Mouse (Mus musculus) kidney, embryonic 16.5 days (tissue): ENCODE data around the gene Atp11c. TPM values are rescaled to one million over a fixed set of nuclear protein-coding genes. Genes with fewer than 3 reads are reported as not detected.

Experiments used
- ATAC-seq: fragments of 200-750 bp; cut with Nextera tagmentation; 2 replicates; pipeline ENCODE4 v1.8.0; 2017; ENCODE audit warnings: moderate TSS enrichment; ENCODE audit not compliant: low FRiP score, low TSS enrichment
- H3K27ac ChIP-seq: fragments of 300-500 bp; sonication (generic); 2 replicates; pipeline ENCODE4 v1.5.1; 2014; ENCODE audit warnings: low read length
- H3K27me3 ChIP-seq: fragments of 300-500 bp; sonication (generic); 2 replicates; pipeline ENCODE4 v1.6.1; 2014; ENCODE audit warnings: low read length, control low read depth, mixed read lengths; ENCODE audit not compliant: insufficient read depth
- H3K36me3 ChIP-seq: fragments of 300-500 bp; sonication (generic); 2 replicates; pipeline ENCODE4 v1.6.1; 2014; ENCODE audit warnings: low read length, control low read depth, mixed read lengths; ENCODE audit not compliant: insufficient read depth
- H3K4me1 ChIP-seq: fragments of 300-500 bp; sonication (generic); 2 replicates; pipeline ENCODE4 v1.6.1; 2014; ENCODE audit warnings: low read length, control low read depth, mixed read lengths; ENCODE audit not compliant: insufficient read depth
- H3K4me2 ChIP-seq: fragments of 300-500 bp; sonication (generic); replicated peaks from 2 replicates; pipeline ENCODE4 v1.6.1; 2014; ENCODE audit warnings: low read depth, low read length
- H3K4me3 ChIP-seq: fragments of 300-500 bp; sonication (generic); 2 replicates; pipeline ENCODE4 v1.5.1; 2014; ENCODE audit warnings: mild to moderate bottlenecking, low read length
- H3K9ac ChIP-seq: fragments of 300-500 bp; sonication (generic); replicated peaks from 2 replicates; pipeline ENCODE4 v1.6.1; 2014; ENCODE audit warnings: low read length
- H3K9me3 ChIP-seq: fragments of 300-500 bp; sonication (generic); 2 replicates; pipeline ENCODE4 v1.6.1; 2016; ENCODE audit warnings: low read length, control low read depth
- WGBS: fragments of 180-500 bp; shearing (Covaris S2); extraction: QIAGEN DNeasy Blood & Tissue Kit; methylation state at CpG from one replicate; pipeline ENCODE4 v1.1.7; 2014; 5-methylcytosine and 5-hydroxymethylcytosine counted together
- polyA plus RNA-seq: library from polyadenylated mRNA; unstranded; fragments of >200 nt; fragmentation: Nextera tagmentation; extraction: Ambion mirVana; gene quantifications from 2 replicates; pipeline ENCODE4 v1.2.1, GENCODE M21; 2015

Atp11c gene
- polyA plus RNA-seq, 1 experiment from 2014 or later, result 7.9 TPM

GRCm38 (mm10) chrX:60542901-60543300, 49.6 kb downstream of the Atp11c start:
- 55% methylated on average over 1 of the region's 1 CpGs for whole genome bisulfite sequencing
- Histone ChIP-seq H3K9ac (no peak overlapping the region), H3K36me3 (no peaks in the 10 kb centered on the region), H3K4me2 (no peak overlapping the region), H3K4me3 (no peak overlapping the region), H3K9me3 (no peaks in the 10 kb centered on the region), H3K27ac (no peak overlapping the region), H3K27me3 (peaks cover 7% of the 10 kb centered on the region; the same call in 1 of the 2 replicates), H3K4me1 (no peaks in the 10 kb centered on the region)
- no peak for ATAC-seq

DNA sequence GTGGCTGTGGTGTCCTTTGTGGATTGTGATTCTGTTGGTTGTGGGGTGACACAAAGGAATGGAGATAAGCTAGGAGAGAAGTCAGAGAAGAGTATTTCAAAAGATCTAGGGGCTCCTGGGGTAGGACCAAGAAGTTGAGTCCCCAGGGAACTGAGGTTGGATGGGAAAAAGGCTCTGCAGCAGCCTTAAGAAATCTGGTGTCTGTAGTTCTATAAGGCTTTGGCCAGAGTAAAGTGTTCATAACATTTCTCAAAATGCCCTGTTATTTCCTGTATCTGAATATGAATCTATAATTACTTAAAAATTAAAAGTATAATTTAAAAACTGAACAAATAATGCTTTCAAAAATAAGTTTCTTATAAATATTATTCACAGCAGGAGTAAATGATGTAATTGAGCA, 53.3 kb downstream of the Atp11c start, which contains the start of gene Gm7073:
Gene Gm7073 (minus strand): TSS at position 101 of the 400 bp plus-strand sequence.
- Histone ChIP-seq H3K9me3 (no peaks in the 10 kb centered on the region), H3K4me2 (no peak within 1 kb of the TSS), H3K4me3 (no peak within 1 kb of the TSS), H3K27me3 (peaks cover 3% of the 10 kb centered on the region; the same call in 1 of the 2 replicates), H3K9ac (no peak within 1 kb of the TSS), H3K27ac (no peak within 1 kb of the TSS), H3K36me3 (no peaks in the 10 kb centered on the region), H3K4me1 (no peaks in the 10 kb centered on the region)
- ATAC-seq, result no peak

GRCm38 (mm10) chrX:60503995-60504394, 88.5 kb downstream of the Atp11c start:
- no peak overlapping the region for H3K27ac ChIP-seq
- no peak for ATAC-seq
- H3K4me3 ChIP-seq, result no peak overlapping the region
- no peak overlapping the region for H3K4me2 ChIP-seq
- no peaks in the 10 kb centered on the region for H3K27me3 ChIP-seq
- no peak overlapping the region for H3K9ac ChIP-seq
- no peaks in the 10 kb centered on the region for H3K9me3 ChIP-seq
- H3K4me1 ChIP-seq, result no peaks in the 10 kb centered on the region
- no peaks in the 10 kb centered on the region for H3K36me3 ChIP-seq

GRCm38 (mm10) chrX:60497750-60498149, 94.7 kb downstream of the Atp11c start:
- H3K36me3 ChIP-seq, result no peaks in the 10 kb centered on the region
- no peaks in the 10 kb centered on the region for H3K4me1 ChIP-seq
- WGBS, result 84% methylated on average over 1 of the region's 1 CpGs
- H3K9ac ChIP-seq, result no peak overlapping the region
- no peak for ATAC-seq
- H3K27me3 ChIP-seq, result no peaks in the 10 kb centered on the region
- no peak overlapping the region for H3K4me3 ChIP-seq
- no peaks in the 10 kb centered on the region for H3K9me3 ChIP-seq
- no peak overlapping the region for H3K27ac ChIP-seq
- no peak overlapping the region for H3K4me2 ChIP-seq

DNA sequence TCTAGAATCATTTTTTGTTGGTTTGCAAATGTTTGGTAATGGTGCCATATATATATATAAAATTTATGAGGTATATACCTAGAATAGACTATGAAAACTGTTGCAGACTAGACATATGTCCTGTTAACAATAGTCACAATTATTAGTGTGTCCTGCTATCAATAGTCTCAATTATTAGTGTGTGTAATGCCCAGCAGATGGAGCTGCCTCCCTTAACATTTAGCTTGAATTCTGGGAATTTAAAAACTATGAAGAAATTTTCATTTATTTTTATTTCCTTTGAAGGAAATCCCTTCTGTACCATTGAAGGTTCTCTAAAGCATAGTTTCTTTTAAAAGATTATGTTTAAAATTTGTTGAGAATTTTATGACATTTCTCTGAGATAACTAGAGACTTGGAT, 97.2 kb downstream of the Atp11c start:
- Histone ChIP-seq H3K36me3 (no peaks in the 10 kb centered on the region), H3K4me3 (no peak overlapping the region), H3K9me3 (no peaks in the 10 kb centered on the region), H3K4me1 (no peaks in the 10 kb centered on the region), H3K27me3 (no peaks in the 10 kb centered on the region), H3K27ac (no peak overlapping the region), H3K4me2 (no peak overlapping the region), H3K9ac (no peak overlapping the region)
- no peak for ATAC-seq

- 9% methylated on average over 2 of the region's 2 CpGs for WGBS
- no peaks in the 10 kb centered on the region for H3K36me3 ChIP-seq
- H3K9ac ChIP-seq, result no peak overlapping the region
- H3K4me3 ChIP-seq, result no peak overlapping the region
- no peak for ATAC-seq
- no peak overlapping the region for H3K27ac ChIP-seq
- H3K4me2 ChIP-seq, result no peak overlapping the region
- H3K27me3 ChIP-seq, result no peaks in the 10 kb centered on the region
- no peaks in the 10 kb centered on the region for H3K9me3 ChIP-seq
- H3K4me1 ChIP-seq, result no peaks in the 10 kb centered on the region
These were observed 128.7 kb downstream of the Atp11c start for GRCm38 (mm10) chrX:60463786-60464185.

DNA sequence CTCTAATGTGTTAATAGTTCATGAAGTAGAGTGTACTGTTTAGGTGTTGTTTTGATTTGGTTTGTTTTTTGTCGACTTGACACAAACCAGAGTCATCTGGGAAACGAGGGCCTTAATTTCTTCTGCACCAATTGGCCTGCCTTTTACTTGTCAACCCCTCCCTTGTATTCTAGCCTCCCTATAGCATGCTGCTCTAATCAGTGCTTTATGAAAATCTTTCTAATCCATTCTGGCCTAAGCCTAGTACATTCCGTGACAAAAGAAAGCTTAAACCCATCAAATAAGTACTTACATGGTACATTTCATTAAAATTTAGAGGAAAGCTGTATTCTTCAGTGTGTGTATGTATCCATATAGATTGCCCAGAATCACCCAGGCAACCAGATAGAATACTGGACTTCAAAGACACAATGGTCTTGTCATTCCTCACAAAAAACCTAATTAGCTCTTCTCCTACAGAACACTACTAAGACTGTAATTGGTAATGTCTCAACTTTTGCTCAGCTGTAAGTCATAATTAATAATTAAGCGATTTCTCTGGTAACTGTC, 177.9 kb downstream of the Atp11c start:
- Histone ChIP-seq H3K27ac (no peak overlapping the region), H3K27me3 (no peaks in the 10 kb centered on the region), H3K4me3 (no peak overlapping the region), H3K4me1 (no peaks in the 10 kb centered on the region), H3K9ac (no peak overlapping the region), H3K9me3 (no peaks in the 10 kb centered on the region), H3K4me2 (no peak overlapping the region), H3K36me3 (no peaks in the 10 kb centered on the region)
- WGBS, result 62% methylated on average over 4 of the region's 4 CpGs
- ATAC-seq, result no peak

DNA sequence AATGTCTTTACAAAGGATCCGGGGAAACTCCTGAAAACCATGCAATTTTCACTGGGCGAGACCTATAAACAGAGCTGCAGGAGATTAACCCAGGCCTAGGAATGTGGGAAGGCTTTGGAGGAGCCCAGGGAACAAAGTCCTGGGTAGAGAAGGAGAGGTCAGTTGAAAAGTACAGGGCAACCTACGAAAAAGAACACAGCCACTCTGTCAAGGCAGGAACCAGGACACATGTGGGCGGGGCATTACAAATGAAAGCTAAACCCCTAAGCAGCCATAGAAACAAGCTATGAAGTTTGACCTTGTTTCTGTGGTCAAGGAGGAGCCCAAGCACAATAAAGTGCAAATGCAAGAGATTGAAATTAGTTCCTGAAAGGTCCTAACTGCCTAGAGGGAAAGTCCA, 186.8 kb downstream of the Atp11c start:
- H3K4me3 ChIP-seq, result no peak overlapping the region
- no peak overlapping the region for H3K9ac ChIP-seq
- WGBS, result 70% methylated on average over 4 of the region's 4 CpGs
- H3K36me3 ChIP-seq, result no peaks in the 10 kb centered on the region
- H3K27ac ChIP-seq, result no peak overlapping the region
- no peak overlapping the region for H3K4me2 ChIP-seq
- H3K27me3 ChIP-seq, result no peaks in the 10 kb centered on the region
- H3K9me3 ChIP-seq, result no peaks in the 10 kb centered on the region
- no peaks in the 10 kb centered on the region for H3K4me1 ChIP-seq
- ATAC-seq, result no peak

DNA sequence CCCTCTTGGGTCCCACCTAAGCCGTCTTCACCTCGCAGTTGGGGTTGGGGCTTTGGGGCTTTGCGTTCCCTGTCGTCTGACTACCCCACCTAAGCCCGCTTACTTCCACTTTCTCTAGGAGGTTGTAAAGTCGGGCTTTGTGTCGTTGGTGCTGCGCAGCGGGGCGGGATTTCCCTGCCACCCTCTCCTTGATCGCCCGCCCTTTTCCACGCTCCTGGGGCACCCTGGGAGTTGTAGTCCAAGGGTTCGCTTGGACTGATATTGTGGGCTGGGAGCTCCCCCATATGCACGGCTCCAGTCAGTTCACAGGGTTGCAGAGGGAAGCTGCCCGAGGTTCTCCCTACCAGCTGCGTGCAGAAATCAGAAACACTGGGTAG, 187.8 kb downstream of the Atp11c start:
- H3K4me3 ChIP-seq, result peak overlapping the region; percentile 68
- H3K4me1 ChIP-seq, result no peaks in the 10 kb centered on the region

GRCm38 (mm10) chrX:60403764-60404667, 188.5 kb downstream of the Atp11c start:
- Histone ChIP-seq H3K4me1 (no peaks in the 10 kb centered on the region), H3K4me3 (peak overlapping the region; percentile 68), H3K27me3 (no peaks in the 10 kb centered on the region), H3K27ac (peak overlapping the region; percentile 92), H3K36me3 (no peaks in the 10 kb centered on the region), H3K9me3 (no peaks in the 10 kb centered on the region), H3K4me2 (peak overlapping the region; percentile 60), H3K9ac (peak overlapping the region; percentile 87)
- WGBS, result 19% methylated on average over 60 of the region's 126 CpGs
- peak; percentile 91 for ATAC-seq

More for the DNA sequence above, 187.8 kb downstream of the Atp11c start:
- 15% methylated on average over 17 of the region's 17 CpGs for WGBS
- Histone ChIP-seq H3K9ac (peak overlapping the region; percentile 87), H3K9me3 (no peaks in the 10 kb centered on the region), H3K27ac (peak overlapping the region; percentile 92), H3K36me3 (no peaks in the 10 kb centered on the region), H3K4me2 (peak overlapping the region; percentile 44), H3K27me3 (no peaks in the 10 kb centered on the region)
- peak; percentile 96 for ATAC-seq
